Mouse (Mus musculus) intestine, embryonic 15.5 days (tissue): ENCODE data around the gene Csrnp2. TPM values are rescaled to one million over a fixed set of nuclear protein-coding genes. Genes with fewer than 3 reads are reported as not detected.

Experiments used
- ATAC-seq: fragments of 200-750 bp; cut with Nextera tagmentation; 2 replicates; pipeline ENCODE4 v1.8.0; 2017; ENCODE audit warnings: moderate TSS enrichment, moderate library complexity
- H3K27ac ChIP-seq: fragments of 300-500 bp; sonication (generic); 2 replicates; pipeline ENCODE4 v1.5.1; 2015; ENCODE audit warnings: mild to moderate bottlenecking, inconsistent platforms
- H3K27me3 ChIP-seq: fragments of 300-500 bp; sonication (generic); replicated peaks from 2 replicates; pipeline ENCODE4 v1.6.1; 2015; ENCODE audit warnings: inconsistent platforms
- H3K36me3 ChIP-seq: fragments of 300-500 bp; sonication (generic); 2 replicates; pipeline ENCODE4 v1.6.1; 2015; ENCODE audit warnings: inconsistent platforms
- H3K4me1 ChIP-seq: fragments of 300-500 bp; sonication (generic); replicated peaks from 2 replicates; pipeline ENCODE4 v1.6.1; 2015; ENCODE audit warnings: inconsistent platforms
- H3K4me2 ChIP-seq: fragments of 300-500 bp; sonication (generic); replicated peaks from 2 replicates; pipeline ENCODE4 v1.6.1; 2015; ENCODE audit warnings: mild to moderate bottlenecking, inconsistent platforms
- H3K4me3 ChIP-seq: fragments of 300-500 bp; sonication (generic); replicated peaks from 2 replicates; pipeline ENCODE4 v1.5.1; 2015; ENCODE audit warnings: inconsistent platforms
- H3K9ac ChIP-seq: fragments of 300-500 bp; sonication (generic); 2 replicates; pipeline ENCODE4 v1.6.1; 2015; ENCODE audit warnings: inconsistent platforms
- H3K9me3 ChIP-seq: fragments of 300-500 bp; sonication (generic); 2 replicates; pipeline ENCODE4 v1.6.1; 2016; ENCODE audit warnings: inconsistent platforms
- WGBS: fragments of 180-500 bp; shearing (Covaris S2); methylation state at CpG from one replicate; pipeline ENCODE4 v1.1.7; 2015; 5-methylcytosine and 5-hydroxymethylcytosine counted together
- polyA plus RNA-seq: library from polyadenylated mRNA; unstranded; fragments of >200 nt; fragmentation: Nextera tagmentation; extraction: Ambion mirVana; gene quantifications from 2 replicates; pipeline ENCODE4 v1.2.1, GENCODE M21; 2015

Csrnp2 gene
- polyA plus RNA-seq, 1 experiment from 2014 or later = 8.7 TPM

GRCm38 (mm10) chr15:100451245-100451644, 44.0 kb downstream of the Csrnp2 start:
- Histone ChIP-seq H3K4me3 (no peak overlapping the region), H3K27me3 (no peaks in the 10 kb centered on the region), H3K36me3 (no peaks in the 10 kb centered on the region), H3K9ac (no peak overlapping the region), H3K4me1 (no peaks in the 10 kb centered on the region; the same call in 1 of the 2 replicates), H3K4me2 (0 out of 2 replicates have a peak overlapping the region, but pooled peaks have one; percentile 6), H3K27ac (no peak overlapping the region), H3K9me3 (no peaks in the 10 kb centered on the region)
- ATAC-seq = no peak
- 59% methylated on average over 16 of the region's 16 CpGs for WGBS

GRCm38 (mm10) chr15:100449495-100449894, 45.8 kb downstream of the Csrnp2 start:
- Histone ChIP-seq H3K9ac (no peak overlapping the region), H3K36me3 (no peaks in the 10 kb centered on the region), H3K27me3 (no peaks in the 10 kb centered on the region), H3K27ac (no peak overlapping the region), H3K4me2 (no peak overlapping the region), H3K9me3 (no peaks in the 10 kb centered on the region), H3K4me3 (no peak overlapping the region), H3K4me1 (no peaks in the 10 kb centered on the region; the same call in 1 of the 2 replicates)
- 77% methylated on average over 3 of the region's 3 CpGs for WGBS
- ATAC-seq = no peak

- Histone ChIP-seq H3K4me3 (no peak overlapping the region), H3K27me3 (no peaks in the 10 kb centered on the region), H3K9me3 (no peaks in the 10 kb centered on the region), H3K27ac (no peak overlapping the region), H3K4me1 (no peaks in the 10 kb centered on the region; the same call in 1 of the 2 replicates), H3K9ac (no peak overlapping the region), H3K36me3 (no peaks in the 10 kb centered on the region), H3K4me2 (no peak overlapping the region)
- no peak for ATAC-seq
- WGBS = 63% methylated on average over 4 of the region's 4 CpGs
Measured at GRCm38 (mm10) chr15:100448572-100448971, 46.7 kb downstream of the Csrnp2 start.

- H3K27ac ChIP-seq = no peak overlapping the region
- no peaks in the 10 kb centered on the region for H3K9me3 ChIP-seq
- no peak overlapping the region for H3K4me2 ChIP-seq
- no peaks in the 10 kb centered on the region; the same call in 1 of the 2 replicates for H3K4me1 ChIP-seq
- ATAC-seq = no peak
- H3K9ac ChIP-seq = no peak overlapping the region
- no peaks in the 10 kb centered on the region for H3K27me3 ChIP-seq
- no peak overlapping the region for H3K4me3 ChIP-seq
- 57% methylated on average over 2 of the region's 2 CpGs for WGBS
- no peaks in the 10 kb centered on the region for H3K36me3 ChIP-seq
Measured at GRCm38 (mm10) chr15:100446887-100447286, 48.4 kb downstream of the Csrnp2 start.

- peak overlapping the region; percentile 39 for H3K4me3 ChIP-seq
- peak overlapping the region; percentile 68 for H3K4me2 ChIP-seq
- 5% methylated on average over 20 of the region's 31 CpGs for WGBS
- H3K4me1 ChIP-seq = no peaks in the 10 kb centered on the region
- peak overlapping the region; percentile 48 for H3K9ac ChIP-seq
- H3K9me3 ChIP-seq = no peaks in the 10 kb centered on the region
- H3K36me3 ChIP-seq = no peaks in the 10 kb centered on the region
- peak; percentile 98 for ATAC-seq
- H3K27me3 ChIP-seq = no peaks in the 10 kb centered on the region
- peak overlapping the region; percentile 74 for H3K27ac ChIP-seq
Measured at GRCm38 (mm10) chr15:100443126-100443922, 52.0 kb downstream of the Csrnp2 start.

GRCm38 (mm10) chr15:100436518-100436917, 58.8 kb downstream of the Csrnp2 start:
- Histone ChIP-seq H3K4me2 (no peak overlapping the region), H3K4me3 (no peak overlapping the region), H3K27me3 (no peaks in the 10 kb centered on the region), H3K27ac (peak overlapping the region; percentile 42), H3K4me1 (no peaks in the 10 kb centered on the region), H3K9ac (no peak overlapping the region), H3K36me3 (no peaks in the 10 kb centered on the region), H3K9me3 (no peaks in the 10 kb centered on the region)
- 55% methylated on average over 10 of the region's 10 CpGs for WGBS
- peak; percentile 92 for ATAC-seq

GRCm38 (mm10) chr15:100436112-100436511, 59.2 kb downstream of the Csrnp2 start:
- peak; percentile 70 for ATAC-seq
- 56% methylated on average over 4 of the region's 4 CpGs for WGBS
- H3K4me2 ChIP-seq = no peak overlapping the region
- no peak overlapping the region for H3K4me3 ChIP-seq
- no peak overlapping the region for H3K9ac ChIP-seq
- H3K27me3 ChIP-seq = no peaks in the 10 kb centered on the region
- H3K27ac ChIP-seq = peak overlapping the region; percentile 42
- H3K36me3 ChIP-seq = no peaks in the 10 kb centered on the region
- H3K9me3 ChIP-seq = no peaks in the 10 kb centered on the region
- no peaks in the 10 kb centered on the region for H3K4me1 ChIP-seq

- ATAC-seq = no peak
- Histone ChIP-seq H3K27me3 (no peaks in the 10 kb centered on the region), H3K9ac (no peak overlapping the region), H3K4me3 (no peak overlapping the region), H3K9me3 (no peaks in the 10 kb centered on the region), H3K4me2 (no peak overlapping the region), H3K36me3 (no peaks in the 10 kb centered on the region), H3K4me1 (no peaks in the 10 kb centered on the region), H3K27ac (no peak overlapping the region)
- 73% methylated on average over 4 of the region's 4 CpGs for WGBS
Measured at GRCm38 (mm10) chr15:100433234-100433633, 62.1 kb downstream of the Csrnp2 start.

- ATAC-seq = no peak
- no peak overlapping the region for H3K9ac ChIP-seq
Measured at GRCm38 (mm10) chr15:100429959-100430565, 65.2 kb downstream of the Csrnp2 start.

More at GRCm38 (mm10) chr15:100429959-100430565, 65.2 kb downstream of the Csrnp2 start:
- Histone ChIP-seq H3K9me3 (no peaks in the 10 kb centered on the region), H3K4me2 (no peak overlapping the region), H3K4me3 (no peak overlapping the region), H3K27ac (no peak overlapping the region), H3K4me1 (no peaks in the 10 kb centered on the region), H3K27me3 (no peaks in the 10 kb centered on the region), H3K36me3 (no peaks in the 10 kb centered on the region)
- 66% methylated on average over 11 of the region's 11 CpGs for WGBS

Other genes starting within 250 kb of the Csrnp2 start
- gene Tmprss12, start 214.7 kb downstream of the Csrnp2 start, polyA plus RNA-seq = not detected in 2 replicates
- gene Mettl7a1, start 191.3 kb downstream of the Csrnp2 start, polyA plus RNA-seq = 4.2 and 4.6 TPM in 2 replicates
- 0.21 TPM in 1 of 2 replicates, not detected in the other for gene Mettl7a3, start 160.6 kb downstream of the Csrnp2 start, polyA plus RNA-seq
- gene Methig1, start 142.3 kb downstream of the Csrnp2 start, polyA plus RNA-seq = 0.14 and 0.15 TPM in 2 replicates
- not detected in 2 replicates for gene Mettl7a2, start 142.3 kb downstream of the Csrnp2 start, polyA plus RNA-seq
- 0.40 TPM in 1 of 2 replicates, not detected in the other for gene Higd1c, start 130.9 kb downstream of the Csrnp2 start, polyA plus RNA-seq
- gene Gm5475, start 73.3 kb downstream of the Csrnp2 start, polyA plus RNA-seq = 0.13 and 0.19 TPM in 2 replicates
- gene Slc11a2, start 70.4 kb downstream of the Csrnp2 start, polyA plus RNA-seq = 29.8 and 29.9 TPM in 2 replicates
- 31.2 and 32.9 TPM in 2 replicates for gene Letmd1, start 26.5 kb downstream of the Csrnp2 start, polyA plus RNA-seq
- gene Tfcp2, start 56.5 kb upstream of the Csrnp2 start, polyA plus RNA-seq = 15.5 and 16.2 TPM in 2 replicates
- gene Pou6f1, start 104.5 kb upstream of the Csrnp2 start, polyA plus RNA-seq = 4.0 and 4.4 TPM in 2 replicates
- gene Dazap2, start 119.9 kb upstream of the Csrnp2 start, polyA plus RNA-seq = 245 and 263 TPM in 2 replicates
- 37.7 and 41.2 TPM in 2 replicates for gene Smagp, start 141.5 kb upstream of the Csrnp2 start, polyA plus RNA-seq
- gene Bin2, start 174.1 kb upstream of the Csrnp2 start, polyA plus RNA-seq = 6.7 and 7.2 TPM in 2 replicates
- gene Cela1, start 192.4 kb upstream of the Csrnp2 start, polyA plus RNA-seq = 104 and 271 TPM in 2 replicates
- 4.2 and 4.3 TPM in 2 replicates for gene Galnt6, start 233.9 kb upstream of the Csrnp2 start, polyA plus RNA-seq